Mouse (Mus musculus) kidney, adult 2 months (tissue): ENCODE data around the gene Kcnk10.

Source experiments
- CTCF ChIP-seq: fragments of 200-500 bp; conservative IDR thresholded peaks from 2 replicates; pipeline ENCODE4 v1.5.1; 2011; ENCODE audit warnings: low read depth, mild to moderate bottlenecking, control low read depth, low read length, moderate library complexity, mixed read lengths; ENCODE audit not compliant: insufficient read depth, insufficient read length
- POLR2A ChIP-seq: fragments of 200-500 bp; IDR thresholded peaks from one replicate; pipeline ENCODE4 v1.6.1; 2011; ENCODE audit warnings: low read depth, low read length, control low read depth

GRCm38 (mm10) chr12:98501528-98502280 lies 76.4 kb downstream of the Kcnk10 start:
- TF ChIP-seq POLR2A (no peak), CTCF (no peak)
